Mouse (Mus musculus) CH12.LX (cell line): ENCODE measurements around the gene Klhdc9. TPM values are rescaled to one million over a fixed set of nuclear protein-coding genes. Genes with fewer than 3 reads are reported as not detected.

Experiments used
- DNase-seq: peaks from one replicate; pipeline ENCODE4 v3.0.0-alpha.2; 2013; ENCODE audit errors: extremely low read depth
- H3K27ac ChIP-seq: 2 replicates; pipeline ENCODE4 v1.5.1; 2012; ENCODE audit warnings: low read depth, mild to moderate bottlenecking, control low read depth, moderate library complexity; ENCODE audit not compliant: insufficient read depth
- H3K27me3 ChIP-seq: replicated peaks from 2 replicates; pipeline ENCODE3; 2012; ENCODE audit warnings: inconsistent platforms
- H3K36me3 ChIP-seq, 2 experiments: replicated peaks in 1 of 2; 2 replicates each; pipeline versions ENCODE3 to v1.6.1; 2012; ENCODE audit warnings: inconsistent platforms in 1 of 2, low read length in 1 of 2, mild to moderate bottlenecking in 1 of 2, mixed read lengths in 1 of 2, moderate library complexity in 1 of 2; ENCODE audit not compliant: control insufficient read depth in 1 of 2, insufficient read depth in 1 of 2
- H3K4me1 ChIP-seq, 2 experiments: 2 replicates each; pipeline ENCODE4 v1.6.1; 2012; ENCODE audit warnings: inconsistent platforms in 1 of 2, moderate library complexity in 1 of 2; ENCODE audit not compliant: insufficient read depth in 2 of 2, control insufficient read depth in 1 of 2
- H3K4me2 ChIP-seq: 2 replicates; pipeline ENCODE4 v1.6.1; 2012; ENCODE audit warnings: low read depth, mild to moderate bottlenecking, control low read depth; ENCODE audit not compliant: poor library complexity, insufficient read depth, severe bottlenecking
- H3K4me3 ChIP-seq, 3 experiments: fragments of 150-350 bp in 1 of 3; sonication (generic) in 1 of 3; replicated peaks in 1 of 3; 2 replicates each; pipeline versions ENCODE3 to v1.5.1; 2011 to 2012; ENCODE audit warnings: low read depth in 2 of 3, low read length in 2 of 3, mild to moderate bottlenecking in 2 of 3, moderate library complexity in 2 of 3, control low read depth in 1 of 3, improper control_type of control experiment in 1 of 3, inconsistent platforms in 1 of 3, mixed read lengths in 1 of 3; ENCODE audit not compliant: poor library complexity in 1 of 3
- H3K79me2 ChIP-seq: replicated peaks from 2 replicates; pipeline ENCODE4 v1.6.1; 2012; ENCODE audit warnings: mild to moderate bottlenecking, moderate library complexity; ENCODE audit not compliant: control insufficient read depth, poor library complexity, insufficient read depth, severe bottlenecking; ENCODE audit errors: extremely low read depth
- H3K9ac ChIP-seq: 2 replicates; pipeline ENCODE4 v1.6.1; 2012; ENCODE audit warnings: low read depth, mild to moderate bottlenecking, control low read depth, moderate library complexity; ENCODE audit not compliant: insufficient read depth
- H3K9me3 ChIP-seq: replicated peaks from 2 replicates; pipeline ENCODE3; 2012; ENCODE audit warnings: low read length, inconsistent platforms, mixed read lengths
- CTCF ChIP-seq, 2 experiments: IDR thresholded peaks in 1 of 2; conservative IDR thresholded peaks in 1 of 2; 2 replicates each; pipeline ENCODE4 v1.5.1; 2011 to 2012; ENCODE audit warnings: low read depth in 2 of 2, low read length in 2 of 2, improper control_type of control experiment in 1 of 2, inconsistent platforms in 1 of 2, mild to moderate bottlenecking in 1 of 2, moderate library complexity in 1 of 2
- IRF4 ChIP-seq: IDR thresholded peaks from 2 replicates; pipeline ENCODE4 v1.6.1; 2014; ENCODE audit warnings: low read depth, mild to moderate bottlenecking, inconsistent platforms, low read length, improper control_type of control experiment
- JUND ChIP-seq: conservative IDR thresholded peaks from 2 replicates; pipeline ENCODE4 v1.6.1; 2011; ENCODE audit warnings: low read depth, low read length, improper control_type of control experiment
- MAFK ChIP-seq: IDR thresholded peaks from 2 replicates; pipeline ENCODE4 v1.6.1; 2011; ENCODE audit warnings: low read length, improper control_type of control experiment; ENCODE audit not compliant: insufficient replicate concordance
- NRF1 ChIP-seq: IDR thresholded peaks from 2 replicates; pipeline ENCODE4 v1.6.1; 2014; ENCODE audit warnings: low read depth, mild to moderate bottlenecking, inconsistent platforms, low read length, improper control_type of control experiment, moderate library complexity
- POLR2A ChIP-seq: IDR thresholded peaks from 2 replicates; pipeline ENCODE4 v1.6.1; 2011; ENCODE audit warnings: low read depth, mild to moderate bottlenecking, improper control_type of control experiment, low read length
- RAD21 ChIP-seq: IDR thresholded peaks from 2 replicates; pipeline ENCODE4 v1.6.1; 2011; ENCODE audit warnings: low read depth, mild to moderate bottlenecking, low read length, improper control_type of control experiment, moderate library complexity
- SMC3 ChIP-seq: IDR thresholded peaks from 2 replicates; pipeline ENCODE4 v1.6.1; 2011; ENCODE audit warnings: low read depth, low read length, improper control_type of control experiment
- TCF12 ChIP-seq: IDR thresholded peaks from 2 replicates; pipeline ENCODE4 v1.6.1; 2014; ENCODE audit warnings: low read depth, mild to moderate bottlenecking, inconsistent platforms, low read length, improper control_type of control experiment
- USF1 ChIP-seq: IDR thresholded peaks from 2 replicates; pipeline ENCODE4 v1.6.1; 2014; ENCODE audit warnings: low read depth, mild to moderate bottlenecking, inconsistent platforms, low read length, improper control_type of control experiment
- ZMIZ1 ChIP-seq: IDR thresholded peaks from 2 replicates; pipeline ENCODE4 v1.6.1; 2012; ENCODE audit warnings: low read depth, mild to moderate bottlenecking, inconsistent platforms, low read length, improper control_type of control experiment
- ZNF384 ChIP-seq: IDR thresholded peaks from 2 replicates; pipeline ENCODE4 v1.6.1; 2012; ENCODE audit warnings: low read depth, low read length, improper control_type of control experiment, inconsistent platforms
- dilution Hi-C: fragments of 300-500 bp; cut with MboI; formaldehyde crosslinking; loops from 2 replicates; pipeline ENCODE4 v1.14.3; 2020; ENCODE audit warnings: low sequenced_read_pairs; ENCODE audit not compliant: extremely low pct_unique_long_range_greater_than_20kb, extremely low pct_ligation_motif_present
- in situ Hi-C: fragments of 300-500 bp; cut with MboI; formaldehyde crosslinking; loops from 3 replicates; pipeline ENCODE4 v1.14.3; 2019; ENCODE audit warnings: low sequenced_read_pairs, low pct_ligation_motif_present, low pct_unique_long_range_greater_than_20kb, mixed read lengths
- polyA plus RNA-seq: library from polyadenylated mRNA; unstranded; fragments of >175 nt; gene quantifications from 2 replicates; pipeline ENCODE4 v1.2.1, GENCODE M21; 2012; ENCODE audit warnings: low read depth; ENCODE audit not compliant: insufficient read length
- total RNA-seq, 2 experiments: library from RNA; depleted of rRNA; stranded (reverse); fragments of 300-350 nt in 1 of 2; fragments of >200 nt in 1 of 2; gene quantifications; 2 replicates each; pipeline ENCODE4 v1.2.3; 2012 to 2014

The Klhdc9 gene
- total and polyA plus RNA-seq, 3 experiments: 0.08 TPM; not detected in 2

DNA sequence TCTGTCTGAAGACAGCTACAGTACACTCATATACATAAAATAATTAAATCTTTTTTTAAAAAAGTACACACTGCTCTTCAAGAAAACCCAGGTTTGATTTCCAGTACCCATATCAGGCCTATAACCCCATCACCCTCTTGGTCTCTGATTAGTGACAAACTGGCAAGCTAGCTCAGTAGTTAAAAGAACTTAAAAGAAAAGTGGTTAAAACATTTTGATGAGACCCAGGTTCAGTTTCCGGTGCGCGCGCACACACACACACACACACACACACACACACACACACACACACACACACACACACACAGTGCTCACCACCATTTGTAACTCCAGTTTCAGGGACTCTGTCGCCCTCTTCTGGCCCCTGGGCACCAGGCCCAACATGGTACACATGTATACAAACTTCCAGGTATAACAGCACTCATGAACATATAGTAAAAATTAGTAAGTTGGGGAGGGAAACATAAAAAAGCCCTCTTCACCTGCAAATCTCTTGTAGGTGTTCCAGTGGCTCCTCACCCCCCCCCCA, 4.7 kb downstream of the Klhdc9 start:
- Histone ChIP-seq H3K27ac (no peak overlapping the region), H3K4me1 (peaks cover 0 to 13% of the 10 kb centered on the region in 2 experiments; a peak in 1 of 4 replicates), H3K36me3 (peaks cover 32 to 75% of the 10 kb centered on the region in 2 experiments), H3K4me2 (no peak overlapping the region), H3K9me3 (peaks cover 6% of the 10 kb centered on the region), H3K9ac (no peak overlapping the region), H3K79me2 (peaks cover 40% of the 10 kb centered on the region), H3K4me3 (no peak overlapping the region), H3K27me3 (no peaks in the 10 kb centered on the region)
- in situ Hi-C loops: no loop called here
- peak; percentile 43 for DNase-seq
- TF ChIP-seq RAD21 (peak; percentile 51), ZNF384 (0 out of 2 replicates have a peak, but pooled peaks have one; percentile 7), TCF12 (no peak), IRF4 (peak; percentile 30; the same call in 1 of the 2 replicates), SMC3 (peak; percentile 57), CTCF (conservative IDR thresholded peaks at IDR 0.05 in 1 of 2, IDR thresholded peaks at IDR 0.05 in 1 of 2; ENCODE audit: low read depth in 2 of 2, low read length in 2 of 2) (peak in 1 of 2 experiments; percentile 70; a peak in 2 of 4 replicates)
- dilution Hi-C loops: no loop called here

- no peak for TF ChIP-seq JUND
- in situ Hi-C loops (no loop called here), dilution Hi-C loops (no loop called here)
- peaks cover 79% of the 10 kb centered on the region for H3K79me2 ChIP-seq
- H3K9ac ChIP-seq: no peak overlapping the region
- no peak overlapping the region for H3K27ac ChIP-seq
- no peak overlapping the region for H3K4me3 ChIP-seq
- H3K27me3 ChIP-seq: no peaks in the 10 kb centered on the region
- H3K4me2 ChIP-seq: no peak overlapping the region
- DNase-seq: no peak
- H3K9me3 ChIP-seq: peaks cover 5% of the 10 kb centered on the region
- peaks cover 4 to 52% of the 10 kb centered on the region in 2 experiments for H3K4me1 ChIP-seq
- peaks cover 0 to 44% of the 10 kb centered on the region in 2 experiments for H3K36me3 ChIP-seq
These were observed 11.4 kb downstream of the Klhdc9 start for GRCm38 (mm10) chr1:171349210-171349609.

GRCm38 (mm10) chr1:171348665-171349064, 11.9 kb downstream of the Klhdc9 start:
- Histone ChIP-seq H3K9ac (no peak overlapping the region), H3K27ac (no peak overlapping the region), H3K4me2 (no peak overlapping the region), H3K27me3 (no peaks in the 10 kb centered on the region), H3K4me1 (peaks cover 4 to 57% of the 10 kb centered on the region in 2 experiments), H3K9me3 (peaks cover 5% of the 10 kb centered on the region), H3K36me3 (peaks cover 0 to 45% of the 10 kb centered on the region in 2 experiments), H3K79me2 (peaks cover 77% of the 10 kb centered on the region), H3K4me3 (no peak overlapping the region)
- dilution Hi-C loops: no loop called here
- in situ Hi-C loops: no loop called here
- no peak for TF ChIP-seq TCF12
- TF ChIP-seq USF1: no peak
- TF ChIP-seq NRF1: no peak
- no peak for TF ChIP-seq ZMIZ1
- no peak for TF ChIP-seq MAFK
- TF ChIP-seq POLR2A: no peak
- no peak for DNase-seq
